Mouse (Mus musculus) right cerebral cortex, adult 2 months (tissue): ENCODE data around the gene Picalm.
"Not testable (repeated sequence)": the region's sequence is repeated elsewhere in the genome, so short reads cannot be mapped to it uniquely, and the experiment has no call there.

Experiments used
- DNase-seq, 2 experiments: peaks; one replicate each; pipeline ENCODE4 v3.0.0; 2021 to 2022; ENCODE audit warnings: low spot score in 2 of 2

The Picalm gene

DNA sequence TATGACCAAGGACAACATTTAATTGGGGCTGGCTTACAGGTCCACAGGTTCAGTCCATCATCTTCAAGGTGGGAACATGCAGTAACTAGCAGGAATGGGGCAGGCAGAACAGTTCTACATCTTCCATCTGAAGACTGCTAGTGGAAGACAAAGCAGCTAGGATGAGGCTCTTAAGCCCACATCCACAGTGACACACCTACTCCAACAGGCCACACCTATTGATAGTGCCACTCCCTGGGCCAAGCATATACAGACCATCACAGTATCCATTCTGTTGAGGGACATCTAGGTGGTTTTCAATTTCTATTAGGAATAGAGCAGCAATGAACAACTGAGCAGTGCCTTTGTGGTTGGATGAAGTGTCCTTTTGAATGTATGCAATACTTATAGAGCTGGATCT, 80.9 kb downstream of the Picalm start:
- DNase-seq: no peak

GRCm38 (mm10) chr7:90216511-90216910, 86.5 kb downstream of the Picalm start:
- DNase-seq: no peak

DNA sequence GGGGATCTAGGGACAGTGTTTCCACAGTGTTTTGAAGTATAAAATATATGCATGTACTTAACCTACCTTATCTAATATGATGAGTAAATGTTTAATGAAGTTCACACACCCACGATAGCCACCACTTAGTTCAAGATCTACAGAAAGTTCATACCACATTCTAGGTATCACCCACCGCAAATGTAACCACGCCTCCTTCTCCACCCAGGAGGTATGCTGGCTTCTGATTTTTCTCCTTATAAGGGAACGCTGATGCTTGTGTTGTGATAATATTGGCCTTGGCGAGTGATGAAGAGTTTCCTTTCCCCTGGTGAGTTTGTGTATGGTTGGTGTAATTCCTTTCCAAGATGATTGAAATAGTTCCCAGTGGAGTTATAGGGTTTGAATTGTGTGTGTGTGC, 88.1 kb downstream of the Picalm start:
- DNase-seq: no peak

- DNase-seq: no peak
Observed at GRCm38 (mm10) chr7:90221487-90221886, 91.5 kb downstream of the Picalm start.

DNA sequence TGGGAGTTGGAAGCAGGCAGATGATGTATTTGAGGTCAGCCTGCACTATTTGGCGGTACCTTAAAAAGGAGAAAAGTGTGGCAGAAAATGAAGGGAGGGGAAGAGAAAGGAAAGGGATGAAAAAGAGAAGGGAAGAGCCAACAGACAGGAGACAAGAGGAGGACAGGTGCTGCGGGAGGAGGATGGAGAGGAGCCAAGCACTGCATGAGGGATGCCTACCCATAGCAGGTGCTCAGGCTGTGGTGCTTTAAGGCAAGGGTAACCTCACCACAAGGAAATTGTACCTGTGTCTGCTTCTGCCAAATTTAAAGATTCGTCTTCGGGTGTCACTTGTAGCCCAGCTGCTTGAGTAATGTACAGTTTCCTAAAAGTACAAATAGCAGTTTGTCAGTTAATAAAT, 98.1 kb downstream of the Picalm start:
- DNase-seq: no peak

DNA sequence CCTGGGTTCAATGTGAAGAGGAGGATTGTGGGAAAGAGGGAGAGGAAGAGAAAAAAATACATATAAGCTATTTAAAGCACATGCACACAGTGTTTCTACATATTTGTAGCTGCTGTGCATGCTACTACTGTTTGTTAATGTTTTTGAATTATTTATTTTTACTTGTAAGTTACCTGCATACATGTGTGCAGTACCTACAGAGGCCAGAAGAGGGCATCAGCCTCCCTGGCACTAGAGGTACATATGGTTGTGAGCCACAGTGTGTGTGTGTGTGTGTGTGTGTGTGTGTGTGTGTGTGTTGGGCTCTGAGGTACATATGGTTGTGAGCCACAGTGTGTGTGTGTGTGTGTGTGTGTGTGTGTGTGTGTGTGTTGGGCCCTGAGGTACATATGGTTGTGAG, 98.9 kb downstream of the Picalm start:
- not testable (repeated sequence) for DNase-seq

GRCm38 (mm10) chr7:90231431-90231830, 101.4 kb downstream of the Picalm start:
- peak; percentile 46 to 48 for DNase-seq

GRCm38 (mm10) chr7:90233921-90234320, 103.9 kb downstream of the Picalm start:
- peak in 1 of 2 experiments; percentile 11 for DNase-seq

DNA sequence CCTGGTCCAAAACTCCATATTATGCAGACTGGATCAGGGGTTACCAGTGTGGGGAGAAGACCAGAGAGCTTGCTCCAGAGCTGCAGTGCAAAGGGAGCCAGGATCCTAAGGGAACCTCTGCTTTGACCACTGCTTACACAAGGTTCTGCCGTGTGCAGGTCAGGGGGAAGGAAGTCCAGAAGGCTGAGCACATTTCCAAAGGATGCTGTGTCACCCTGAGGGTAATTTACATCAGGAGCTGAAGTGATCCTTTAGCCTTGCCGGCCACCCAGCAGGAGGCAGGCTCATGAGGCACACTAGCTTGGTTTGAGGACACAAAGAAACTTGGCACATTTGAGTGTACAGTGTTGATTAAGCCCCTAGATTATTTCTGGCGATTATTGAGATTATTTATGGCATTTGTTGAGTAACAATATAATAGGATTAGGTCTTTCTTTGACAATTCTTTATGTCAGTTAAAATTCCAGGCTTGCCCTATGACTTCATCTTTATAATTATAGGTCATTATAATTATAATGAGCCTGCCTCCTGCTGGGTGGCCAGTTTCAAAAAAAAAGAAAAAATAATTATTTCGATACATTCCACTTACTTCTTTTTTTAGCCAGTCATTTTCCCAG, 106.4 kb downstream of the Picalm start:
- DNase-seq: no peak

DNA sequence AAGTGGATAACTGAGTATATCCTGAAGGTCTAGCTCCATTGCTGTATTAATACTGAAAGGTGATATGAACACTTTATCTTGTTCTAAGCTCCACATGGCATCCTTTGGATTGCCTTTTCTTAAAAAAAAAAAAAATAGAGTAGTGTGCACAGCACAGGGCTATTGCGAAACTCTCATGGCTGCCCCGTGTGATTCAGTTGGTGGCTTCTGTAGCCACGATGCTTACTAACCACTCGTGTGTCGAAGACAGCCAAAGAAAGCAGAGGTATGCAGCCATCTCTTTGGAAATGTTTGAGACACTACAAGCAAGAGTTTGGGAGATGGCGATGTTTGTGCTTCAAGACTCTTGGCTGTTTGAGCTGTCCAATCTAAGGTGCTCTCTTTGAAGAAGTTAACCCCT, 113.1 kb downstream of the Picalm start:
- DNase-seq: no peak

DNA sequence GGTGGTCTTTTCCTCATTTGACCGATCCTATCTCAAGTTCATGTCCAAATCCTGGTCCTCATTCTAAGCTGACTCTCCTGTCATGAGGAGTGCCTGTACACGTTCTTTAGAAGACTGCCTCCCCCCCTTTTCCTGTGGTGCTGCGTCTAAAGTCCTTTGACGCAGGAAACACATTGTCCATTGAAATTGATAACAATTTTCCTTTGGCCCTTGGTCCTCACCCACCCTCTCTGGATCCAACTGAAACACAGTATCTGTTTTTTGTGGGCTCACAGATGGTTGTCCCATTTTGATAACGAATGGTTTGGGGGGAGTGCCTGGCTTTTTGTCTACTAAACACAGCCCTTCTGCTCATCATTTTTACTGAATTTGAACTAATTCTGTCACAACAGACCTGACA, 113.6 kb downstream of the Picalm start:
- DNase-seq: no peak

DNA sequence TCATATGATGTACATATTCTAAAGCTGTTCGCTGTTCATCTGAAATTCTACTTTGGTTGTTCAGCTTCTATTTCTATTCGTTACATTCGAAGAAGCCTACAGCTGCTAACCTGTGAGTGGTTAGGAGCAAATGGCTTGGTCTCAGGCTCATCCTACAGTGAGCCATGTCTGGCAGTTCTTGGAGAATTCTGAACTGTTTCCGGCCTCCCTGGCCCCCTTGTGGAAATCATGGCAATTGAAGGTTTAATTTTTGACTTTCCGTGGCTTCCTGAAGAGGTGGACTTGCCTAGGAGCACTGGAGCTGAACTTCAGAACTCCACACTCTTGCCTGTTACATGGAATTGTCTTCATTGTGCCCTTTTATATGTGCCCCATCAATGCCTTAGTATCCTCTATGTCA, 122.9 kb downstream of the Picalm start:
- DNase-seq: no peak

GRCm38 (mm10) chr7:90258701-90259100, 128.7 kb downstream of the Picalm start:
- DNase-seq: no peak

- DNase-seq: no peak
Observed at GRCm38 (mm10) chr7:90259899-90260298, 129.9 kb downstream of the Picalm start.

DNA sequence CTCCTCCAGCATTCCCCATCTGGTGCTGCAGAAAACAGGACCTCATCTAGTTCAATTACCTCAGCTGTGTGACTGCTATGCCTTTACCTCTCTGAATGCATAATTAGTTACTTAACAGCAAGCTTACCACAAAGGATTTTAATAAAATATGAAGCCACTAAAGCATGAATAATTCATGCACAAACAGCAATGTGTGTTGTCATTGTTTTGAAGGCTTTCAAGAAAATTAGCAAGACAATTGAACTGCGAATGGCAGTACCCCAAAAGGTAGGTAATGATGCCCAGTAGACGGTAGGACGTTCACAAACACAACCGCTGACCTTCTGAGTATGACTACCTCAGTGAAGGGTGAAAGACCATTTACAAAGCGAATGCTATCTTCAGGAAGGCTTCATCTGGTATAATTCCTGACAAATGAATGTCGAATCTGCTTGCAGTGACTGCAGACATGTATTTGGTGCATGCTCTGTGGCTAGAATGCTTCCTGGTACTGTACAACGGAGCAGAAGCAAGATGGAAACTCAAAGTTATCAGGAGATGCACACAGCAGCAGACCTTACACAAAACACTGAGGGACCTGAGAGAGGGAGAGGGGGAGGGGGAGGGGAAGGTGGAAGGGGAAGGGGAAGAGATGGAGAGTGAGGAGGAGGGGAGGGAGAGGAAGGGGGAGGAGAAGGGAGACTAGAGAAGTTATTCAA, 132.0 kb downstream of the Picalm start:
- no peak for DNase-seq
